Mouse (Mus musculus) urinary bladder, adult 2 months (tissue): ENCODE measurements at regions not wholly inside any gene's neighbourhood (a gene's known extent, or its start where the extent isn't known, plus 50 kb on each side); places are given as distances from the start of the nearest gene placed in this dataset.

Experiments used
- DNase-seq: peaks from one replicate; pipeline ENCODE4 v3.0.0; 2022; ENCODE audit warnings: low spot score

GRCm38 (mm10) chr16:5829071-5829470 is 56.1 kb upstream of the Rbfox1 start:
- DNase-seq: no peak

- no peak for DNase-seq
These were observed 61.8 kb upstream of the Rbfox1 start for GRCm38 (mm10) chr16:5823316-5823715.

- DNase-seq: no peak
These were observed 68.0 kb upstream of the Rbfox1 start for GRCm38 (mm10) chr16:5817166-5817565.

GRCm38 (mm10) chr16:5812245-5812820 is 72.8 kb upstream of the Rbfox1 start:
- no peak for DNase-seq

- DNase-seq: no peak
These were observed 73.5 kb upstream of the Rbfox1 start for GRCm38 (mm10) chr16:5811654-5811992.

- no peak for DNase-seq
These were observed 74.0 kb upstream of the Rbfox1 start for GRCm38 (mm10) chr16:5810986-5811653.

GRCm38 (mm10) chr16:5798188-5798587 is 87.0 kb upstream of the Rbfox1 start:
- DNase-seq: no peak

GRCm38 (mm10) chr16:5792216-5792615 is 92.9 kb upstream of the Rbfox1 start:
- DNase-seq: no peak

GRCm38 (mm10) chr16:5790161-5790560 is 95.0 kb upstream of the Rbfox1 start:
- no peak for DNase-seq

GRCm38 (mm10) chr16:5787206-5787605 is 97.9 kb upstream of the Rbfox1 start:
- DNase-seq: no peak

GRCm38 (mm10) chr16:5766771-5767421 is 118.3 kb upstream of the Rbfox1 start:
- DNase-seq: no peak

- no peak for DNase-seq
These were observed 120.0 kb upstream of the Rbfox1 start for GRCm38 (mm10) chr16:5765143-5765542.

GRCm38 (mm10) chr16:5760821-5761220 is 124.3 kb upstream of the Rbfox1 start:
- no peak for DNase-seq

GRCm38 (mm10) chr16:5759021-5759420 is 126.1 kb upstream of the Rbfox1 start:
- no peak for DNase-seq

GRCm38 (mm10) chr16:5742716-5743507 is 142.2 kb upstream of the Rbfox1 start:
- no peak for DNase-seq

- DNase-seq: no peak
These were observed 144.4 kb upstream of the Rbfox1 start for GRCm38 (mm10) chr16:5740776-5741175.

GRCm38 (mm10) chr16:5733608-5734007 is 151.5 kb upstream of the Rbfox1 start:
- no peak for DNase-seq

GRCm38 (mm10) chr16:5722506-5722905 is 162.6 kb upstream of the Rbfox1 start:
- DNase-seq: no peak

- no peak for DNase-seq
These were observed 171.7 kb upstream of the Rbfox1 start for GRCm38 (mm10) chr16:5713476-5713875.

- no peak for DNase-seq
These were observed 175.3 kb upstream of the Rbfox1 start for GRCm38 (mm10) chr16:5709831-5710230.

- no peak for DNase-seq
These were observed 184.4 kb upstream of the Rbfox1 start for GRCm38 (mm10) chr16:5700731-5701255.

- DNase-seq: no peak
These were observed 196.8 kb upstream of the Rbfox1 start for GRCm38 (mm10) chr16:5688322-5688721.
